Mouse (Mus musculus): Measurements from ENCODE around the gene 9130213A22Rik. TPM values are rescaled to one million over a fixed set of nuclear protein-coding genes. Genes with fewer than 3 reads are reported as not detected.

The 9130213A22Rik gene
- polyA plus RNA-seq, 2 experiments, result 0.41 to 1.1 TPM

DNA sequence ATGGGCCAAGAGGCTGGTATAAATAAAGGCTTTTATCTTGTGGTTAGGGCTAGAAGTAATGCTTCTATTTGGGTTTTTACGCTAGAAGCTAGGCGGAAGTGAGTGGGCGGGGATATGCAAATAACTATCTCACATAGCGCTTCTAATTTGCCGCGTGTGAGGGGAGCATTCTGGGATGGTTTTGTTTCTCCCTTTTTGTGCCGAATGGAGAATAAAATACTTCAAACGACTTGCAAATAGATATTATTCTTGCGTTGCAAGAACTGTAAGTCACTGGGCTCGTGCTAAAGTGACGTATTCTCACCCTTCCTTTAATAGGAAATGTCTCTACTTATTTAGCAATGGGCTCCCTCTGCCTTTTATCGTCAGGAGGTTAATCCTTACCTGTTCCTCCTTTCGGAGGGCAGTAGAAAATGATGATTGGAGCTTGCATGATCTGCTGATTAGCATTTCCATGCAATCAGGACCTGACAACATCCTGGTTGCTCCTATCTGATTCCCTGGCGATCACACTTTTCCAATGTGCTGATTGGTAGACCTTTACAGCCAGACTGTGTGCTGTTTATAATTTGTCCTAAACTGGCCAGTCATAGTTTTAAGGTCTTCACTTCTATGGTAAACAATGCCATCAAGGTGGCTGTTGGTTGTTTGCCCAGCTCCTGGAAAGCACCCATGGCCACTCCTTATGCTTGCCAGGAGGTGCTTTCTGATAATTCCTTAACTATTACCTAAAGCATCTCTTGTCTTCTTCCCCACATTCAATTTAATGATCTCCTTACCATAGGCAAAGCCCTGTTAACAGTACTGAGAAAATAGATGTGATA is 49.1 kb downstream of the 9130213A22Rik start:
- H3K27me3 ChIP-seq (ENCODE audit: control insufficient read depth, insufficient read depth, low read length), result no peaks in the 10 kb centered on the region
- DNase-seq (ENCODE audit: low spot score), result peak; percentile 92
- peaks cover 22% of the 10 kb centered on the region for H3K4me1 ChIP-seq (ENCODE audit: control insufficient read depth, insufficient read depth, low read length)
- H3K9ac ChIP-seq (ENCODE audit: low read depth, low read length, severe bottlenecking), result peak overlapping the region; percentile 55
- TF ChIP-seq POLR2A (IDR thresholded peaks at IDR 0.05; ENCODE audit: borderline replicate concordance, extremely low read depth, insufficient read depth, insufficient read length), result peak; percentile 99; the same call in 1 of the 2 replicates
- peak; percentile 77 for ATAC-seq (ENCODE audit: low FRiP score, low read depth)
- H3K4me2 ChIP-seq (replicated peaks; ENCODE audit: low read depth, low read length, severe bottlenecking), result peak overlapping the region; percentile 39
- H3K9me3 ChIP-seq (ENCODE audit: control insufficient read depth, low read length), result no peaks in the 10 kb centered on the region
- WGBS, result under 1% methylated on average over 14 of the region's 14 CpGs
- H3K4me3 ChIP-seq (replicated peaks; ENCODE audit: low read length), result peak overlapping the region; percentile 22
- H3K27ac ChIP-seq (replicated peaks; ENCODE audit: low read depth, low read length), result peak overlapping the region; percentile 90
- no peaks in the 10 kb centered on the region for H3K36me3 ChIP-seq (ENCODE audit: control insufficient read depth, insufficient read depth, low read length)

DNA sequence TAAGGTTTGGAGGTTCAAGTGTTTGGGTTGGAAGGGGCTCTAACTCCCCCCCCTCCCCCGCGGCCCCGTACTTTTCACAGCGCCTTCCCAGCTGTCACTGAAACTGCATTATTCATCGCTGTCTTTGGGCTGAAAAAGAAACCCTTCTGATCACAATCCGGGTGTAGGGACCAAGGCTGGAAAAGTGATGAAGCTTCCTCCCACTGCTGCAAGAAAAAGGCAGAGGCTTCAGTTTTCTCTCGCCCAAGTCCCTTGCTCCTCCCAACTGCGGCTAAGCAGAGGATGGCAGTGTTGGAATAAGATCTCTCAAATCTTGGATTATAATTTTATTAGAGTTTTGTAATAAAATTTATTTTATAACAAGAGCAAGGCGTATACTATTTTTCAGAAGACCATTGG is 49.7 kb downstream of the 9130213A22Rik start:
- WGBS, result 14% methylated on average over 9 of the region's 9 CpGs
- no peak overlapping the region for H3K9ac ChIP-seq (ENCODE audit: low read depth, low read length, severe bottlenecking)

DNA sequence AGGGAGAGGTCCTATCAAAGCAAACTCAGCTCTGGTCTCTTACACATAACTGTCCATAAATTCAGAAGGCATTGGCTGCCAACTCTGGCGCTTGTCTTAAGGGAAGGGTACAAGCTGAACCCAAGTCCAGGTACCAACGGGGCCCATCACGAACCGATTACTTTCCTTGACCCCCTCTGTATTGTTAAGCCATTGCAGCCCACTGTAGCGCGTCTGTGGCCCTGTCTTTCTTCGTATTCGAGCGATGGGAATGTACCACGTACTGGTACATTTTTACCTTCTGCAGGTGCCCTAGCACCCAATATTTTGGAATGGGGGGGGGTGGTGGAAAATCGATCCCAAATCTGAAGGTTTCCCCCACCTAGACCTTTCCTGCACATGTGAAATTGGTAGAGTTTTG is 50.2 kb downstream of the 9130213A22Rik start:
- no peaks in the 10 kb centered on the region for H3K36me3 ChIP-seq (ENCODE audit: control insufficient read depth, insufficient read depth, low read length)
- TF ChIP-seq POLR2A (IDR thresholded peaks at IDR 0.05; ENCODE audit: borderline replicate concordance, extremely low read depth, insufficient read depth, insufficient read length), result no peak
- DNase-seq (ENCODE audit: low spot score) (no peak), ATAC-seq (ENCODE audit: low FRiP score, low read depth) (no peak)
- H3K27me3 ChIP-seq (ENCODE audit: control insufficient read depth, insufficient read depth, low read length), result no peaks in the 10 kb centered on the region
- WGBS, result 81% methylated on average over 11 of the region's 11 CpGs
- peaks cover 22% of the 10 kb centered on the region for H3K4me1 ChIP-seq (ENCODE audit: control insufficient read depth, insufficient read depth, low read length)
- peak overlapping the region; percentile 39 for H3K4me2 ChIP-seq (replicated peaks; ENCODE audit: low read depth, low read length, severe bottlenecking)
- peak overlapping the region; percentile 22; the same call in 1 of the 2 replicates for H3K4me3 ChIP-seq (replicated peaks; ENCODE audit: low read length)
- no peaks in the 10 kb centered on the region for H3K9me3 ChIP-seq (ENCODE audit: control insufficient read depth, low read length)
- no peak overlapping the region for H3K9ac ChIP-seq (ENCODE audit: low read depth, low read length, severe bottlenecking)
- H3K27ac ChIP-seq (replicated peaks; ENCODE audit: low read depth, low read length), result no peak overlapping the region

More for the DNA sequence above, 49.7 kb downstream of the 9130213A22Rik start:
- TF ChIP-seq POLR2A (IDR thresholded peaks at IDR 0.05; ENCODE audit: borderline replicate concordance, extremely low read depth, insufficient read depth, insufficient read length), result no peak
- Histone ChIP-seq H3K4me2 (replicated peaks; ENCODE audit: low read depth, low read length, severe bottlenecking) (peak overlapping the region; percentile 39), H3K9me3 (ENCODE audit: control insufficient read depth, low read length) (no peaks in the 10 kb centered on the region), H3K27me3 (ENCODE audit: control insufficient read depth, insufficient read depth, low read length) (no peaks in the 10 kb centered on the region), H3K4me1 (ENCODE audit: control insufficient read depth, insufficient read depth, low read length) (peaks cover 22% of the 10 kb centered on the region), H3K4me3 (replicated peaks; ENCODE audit: low read length) (peak overlapping the region; percentile 22), H3K27ac (replicated peaks; ENCODE audit: low read depth, low read length) (peak overlapping the region; percentile 90; the same call in 1 of the 2 replicates), H3K36me3 (ENCODE audit: control insufficient read depth, insufficient read depth, low read length) (no peaks in the 10 kb centered on the region)
- ATAC-seq (ENCODE audit: low FRiP score, low read depth) (no peak), DNase-seq (ENCODE audit: low spot score) (no peak)

- Histone ChIP-seq H3K4me1 (ENCODE audit: control insufficient read depth, insufficient read depth, low read length) (peaks cover 27% of the 10 kb centered on the region), H3K9ac (ENCODE audit: low read depth, low read length, severe bottlenecking) (peak overlapping the region; percentile 80), H3K9me3 (ENCODE audit: control insufficient read depth, low read length) (no peaks in the 10 kb centered on the region), H3K27ac (replicated peaks; ENCODE audit: low read depth, low read length) (peak overlapping the region; percentile 94), H3K4me3 (replicated peaks; ENCODE audit: low read length) (peak overlapping the region; percentile 63), H3K4me2 (replicated peaks; ENCODE audit: low read depth, low read length, severe bottlenecking) (peak overlapping the region; percentile 86), H3K36me3 (ENCODE audit: control insufficient read depth, insufficient read depth, low read length) (no peaks in the 10 kb centered on the region), H3K27me3 (ENCODE audit: control insufficient read depth, insufficient read depth, low read length) (no peaks in the 10 kb centered on the region)
- DNase-seq (ENCODE audit: low spot score), result no peak
- 20% methylated on average over 9 of the region's 9 CpGs for WGBS
- ATAC-seq (ENCODE audit: low FRiP score, low read depth), result no peak
- TF ChIP-seq POLR2A (IDR thresholded peaks at IDR 0.05; ENCODE audit: borderline replicate concordance, extremely low read depth, insufficient read depth, insufficient read length), result no peak
Measured at GRCm38 (mm10) chr11:69071262-69071661, 51.1 kb downstream of the 9130213A22Rik start.

DNA sequence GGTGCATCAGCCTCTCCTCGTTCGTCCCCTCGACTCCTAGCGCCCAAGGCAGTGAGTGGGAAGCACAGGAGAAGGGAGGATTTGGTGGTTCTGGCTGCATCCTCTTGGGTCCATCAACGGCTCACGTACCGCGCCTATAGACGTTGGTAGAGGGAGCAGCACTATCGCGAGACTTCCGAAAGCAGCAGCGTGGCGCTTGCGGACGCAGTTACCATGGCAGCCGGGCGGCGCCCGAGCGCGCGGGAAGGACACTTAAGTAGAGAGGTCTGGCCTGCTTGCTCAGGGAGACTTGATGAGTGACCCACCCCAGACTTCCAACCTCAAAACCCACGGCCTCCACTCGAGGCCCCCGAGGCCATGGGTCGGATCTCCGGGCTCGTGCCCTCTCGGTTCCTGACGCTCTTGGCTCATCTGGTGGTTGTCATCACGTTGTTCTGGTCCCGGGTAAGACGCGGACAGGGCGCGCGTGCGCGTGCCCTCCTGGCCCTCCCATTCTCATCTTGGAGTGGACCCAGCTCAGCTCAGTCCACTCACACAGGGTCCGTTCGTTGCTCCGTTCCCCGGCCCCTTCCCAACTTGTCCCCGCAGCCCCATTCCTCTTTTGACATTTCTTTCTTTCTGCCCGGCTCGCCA is 51.7 kb downstream of the 9130213A22Rik start, which contains the start of gene Tmem107:
Gene Tmem107, plus strand, starts transcription at position 217 of the 633 bp plus-strand sequence.
- Histone ChIP-seq H3K4me3 (replicated peaks; ENCODE audit: low read length) (peak within 1 kb of the TSS; percentile 63), H3K4me1 (ENCODE audit: control insufficient read depth, insufficient read depth, low read length) (peaks cover 27% of the 10 kb centered on the region), H3K9me3 (ENCODE audit: control insufficient read depth, low read length) (no peaks in the 10 kb centered on the region), H3K27me3 (ENCODE audit: control insufficient read depth, insufficient read depth, low read length) (no peaks in the 10 kb centered on the region), H3K36me3 (ENCODE audit: control insufficient read depth, insufficient read depth, low read length) (no peaks in the 10 kb centered on the region), H3K27ac (replicated peaks; ENCODE audit: low read depth, low read length) (peak within 1 kb of the TSS; percentile 94), H3K4me2 (replicated peaks; ENCODE audit: low read depth, low read length, severe bottlenecking) (peak within 1 kb of the TSS; percentile 86), H3K9ac (ENCODE audit: low read depth, low read length, severe bottlenecking) (peak within 1 kb of the TSS; percentile 80)
- no peak; the same call in 1 of the 2 replicates for TF ChIP-seq POLR2A (IDR thresholded peaks at IDR 0.05; ENCODE audit: borderline replicate concordance, extremely low read depth, insufficient read depth, insufficient read length)
- DNase-seq (ENCODE audit: low spot score), result peak; percentile 97
- ATAC-seq (ENCODE audit: low FRiP score, low read depth), result peak; percentile 89
- WGBS, result under 1% methylated on average over 34 of the region's 47 CpGs
